Mouse (Mus musculus): ENCODE results near the gene Rora.

Gene Rora

GRCm38 (mm10) chr9:68835037-68835649, 181.6 kb downstream of the Rora start:
- no peaks in the 10 kb centered on the region for H3K36me3 ChIP-seq (ENCODE audit: control insufficient read depth, insufficient read depth, low read length, poor library complexity, severe bottlenecking)
- DNase-seq (ENCODE audit: low read depth, low spot score) = no peak
- no peaks in the 10 kb centered on the region for H3K27me3 ChIP-seq (ENCODE audit: control insufficient read depth, insufficient read depth, low read length, poor library complexity, severe bottlenecking)

DNA sequence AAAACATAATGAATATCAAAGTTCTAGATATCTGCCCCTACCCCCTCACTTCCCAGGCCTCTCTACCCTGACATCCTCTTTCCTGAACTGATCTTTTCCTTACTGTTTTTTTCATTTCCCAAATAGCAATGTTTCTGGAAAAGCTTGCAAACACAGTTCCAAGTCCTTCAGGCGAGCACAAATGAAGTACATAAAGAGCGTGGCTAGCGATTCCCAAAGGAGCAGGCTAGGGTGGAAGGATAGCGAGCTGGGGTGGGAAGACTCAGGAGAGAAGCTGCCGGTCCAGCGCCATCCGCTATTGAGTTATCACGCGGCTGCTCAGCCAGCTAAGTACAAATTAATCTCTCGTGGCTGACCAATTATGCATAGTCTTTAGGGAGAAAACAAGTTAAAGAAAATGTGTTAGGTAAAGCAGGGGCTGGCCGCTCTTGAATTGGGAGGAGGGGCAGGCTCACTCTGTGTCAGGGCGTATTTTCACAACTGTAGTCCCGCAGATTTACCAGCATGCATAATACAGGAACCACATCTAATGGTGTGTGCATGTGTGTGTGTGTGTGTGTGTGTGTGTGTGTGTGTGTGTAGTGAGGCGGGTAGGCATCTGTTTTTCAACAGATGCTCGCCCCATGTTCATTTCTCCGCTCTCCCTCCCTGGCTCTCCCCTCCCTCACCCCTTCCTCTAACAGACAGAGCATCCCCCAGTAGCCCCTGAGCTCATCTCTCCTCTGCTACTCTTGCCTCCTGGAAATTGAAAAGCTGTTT, 188.7 kb downstream of the Rora start:
- no peak for DNase-seq (ENCODE audit: low read depth, low spot score)
- Histone ChIP-seq H3K27me3 (ENCODE audit: control insufficient read depth, insufficient read depth, low read length, poor library complexity, severe bottlenecking) (no peaks in the 10 kb centered on the region), H3K36me3 (ENCODE audit: control insufficient read depth, insufficient read depth, low read length, poor library complexity, severe bottlenecking) (no peaks in the 10 kb centered on the region)

GRCm38 (mm10) chr9:68845556-68845955, 192.0 kb downstream of the Rora start:
- H3K36me3 ChIP-seq (ENCODE audit: control insufficient read depth, insufficient read depth, low read length, poor library complexity, severe bottlenecking) = no peaks in the 10 kb centered on the region
- no peak for DNase-seq (ENCODE audit: low read depth, low spot score)
- H3K27me3 ChIP-seq (ENCODE audit: control insufficient read depth, insufficient read depth, low read length, poor library complexity, severe bottlenecking) = no peaks in the 10 kb centered on the region

GRCm38 (mm10) chr9:68850321-68850720, 196.7 kb downstream of the Rora start:
- DNase-seq (ENCODE audit: low read depth, low spot score) = no peak
- no peaks in the 10 kb centered on the region for H3K27me3 ChIP-seq (ENCODE audit: control insufficient read depth, insufficient read depth, low read length, poor library complexity, severe bottlenecking)
- no peaks in the 10 kb centered on the region for H3K36me3 ChIP-seq (ENCODE audit: control insufficient read depth, insufficient read depth, low read length, poor library complexity, severe bottlenecking)

GRCm38 (mm10) chr9:68852201-68852600, 198.6 kb downstream of the Rora start:
- no peak for DNase-seq (ENCODE audit: low read depth, low spot score)
- H3K27me3 ChIP-seq (ENCODE audit: control insufficient read depth, insufficient read depth, low read length, poor library complexity, severe bottlenecking) = no peaks in the 10 kb centered on the region

DNA sequence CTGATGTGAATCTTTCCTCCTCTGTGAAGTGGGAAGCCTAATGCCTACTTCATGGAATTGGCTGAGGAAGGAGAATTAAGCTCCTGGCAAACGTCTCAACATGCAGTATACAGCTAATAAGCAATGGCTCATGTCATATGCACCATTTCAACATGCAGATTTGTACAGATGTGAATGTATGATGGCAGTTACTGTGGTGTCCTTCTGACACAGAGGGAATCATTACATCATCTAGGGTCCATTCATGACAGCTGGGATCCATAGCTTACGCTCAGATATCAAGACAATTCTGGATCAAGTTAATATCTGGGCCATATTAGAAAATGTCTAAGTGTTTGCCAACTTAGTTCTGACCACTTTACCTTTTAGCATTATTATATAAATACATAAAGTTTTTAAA, 199.3 kb downstream of the Rora start:
- no peak for DNase-seq (ENCODE audit: low read depth, low spot score)
- no peaks in the 10 kb centered on the region for H3K27me3 ChIP-seq (ENCODE audit: control insufficient read depth, insufficient read depth, low read length, poor library complexity, severe bottlenecking)
- H3K36me3 ChIP-seq (ENCODE audit: control insufficient read depth, insufficient read depth, low read length, poor library complexity, severe bottlenecking) = no peaks in the 10 kb centered on the region

More at GRCm38 (mm10) chr9:68852201-68852600, 198.6 kb downstream of the Rora start:
- H3K36me3 ChIP-seq (ENCODE audit: control insufficient read depth, insufficient read depth, low read length, poor library complexity, severe bottlenecking) = no peaks in the 10 kb centered on the region

GRCm38 (mm10) chr9:68859500-68859899, 205.9 kb downstream of the Rora start:
- DNase-seq (ENCODE audit: low read depth, low spot score) = no peak
- Histone ChIP-seq H3K36me3 (ENCODE audit: control insufficient read depth, insufficient read depth, low read length, poor library complexity, severe bottlenecking) (no peaks in the 10 kb centered on the region), H3K27me3 (ENCODE audit: control insufficient read depth, insufficient read depth, low read length, poor library complexity, severe bottlenecking) (no peaks in the 10 kb centered on the region)

DNA sequence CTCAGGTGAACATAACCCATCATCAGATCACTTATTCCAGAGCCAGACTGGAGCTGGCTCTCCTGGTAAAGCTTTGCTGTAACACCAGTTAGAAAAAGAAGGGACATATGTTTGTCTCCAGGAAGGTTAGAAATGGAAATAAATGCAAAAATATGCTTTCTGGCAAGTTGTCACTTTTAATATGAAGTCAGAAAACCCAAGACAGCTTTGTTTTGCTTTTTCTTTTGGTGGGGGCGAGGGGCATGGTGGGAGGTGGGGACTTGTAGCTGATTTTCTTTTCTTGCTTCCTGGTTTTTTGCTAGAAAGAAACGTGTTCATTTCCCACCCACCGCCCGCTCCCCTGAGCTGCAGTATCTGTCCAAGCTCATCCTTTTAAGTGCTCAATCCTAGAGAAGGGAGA, 212.7 kb downstream of the Rora start:
- DNase-seq (ENCODE audit: low read depth, low spot score) = no peak
- Histone ChIP-seq H3K36me3 (ENCODE audit: control insufficient read depth, insufficient read depth, low read length, poor library complexity, severe bottlenecking) (no peaks in the 10 kb centered on the region), H3K27me3 (ENCODE audit: control insufficient read depth, insufficient read depth, low read length, poor library complexity, severe bottlenecking) (no peaks in the 10 kb centered on the region; the same call in 1 of the 2 replicates)

GRCm38 (mm10) chr9:68873838-68874237, 220.3 kb downstream of the Rora start:
- H3K27me3 ChIP-seq (ENCODE audit: control insufficient read depth, insufficient read depth, low read length, poor library complexity, severe bottlenecking) = no peaks in the 10 kb centered on the region; the same call in 1 of the 2 replicates
- DNase-seq (ENCODE audit: low read depth, low spot score) = no peak
- no peaks in the 10 kb centered on the region for H3K36me3 ChIP-seq (ENCODE audit: control insufficient read depth, insufficient read depth, low read length, poor library complexity, severe bottlenecking)

GRCm38 (mm10) chr9:68874544-68874943, 221.0 kb downstream of the Rora start:
- Histone ChIP-seq H3K36me3 (ENCODE audit: control insufficient read depth, insufficient read depth, low read length, poor library complexity, severe bottlenecking) (no peaks in the 10 kb centered on the region), H3K27me3 (ENCODE audit: control insufficient read depth, insufficient read depth, low read length, poor library complexity, severe bottlenecking) (no peaks in the 10 kb centered on the region)
- no peak for DNase-seq (ENCODE audit: low read depth, low spot score)

DNA sequence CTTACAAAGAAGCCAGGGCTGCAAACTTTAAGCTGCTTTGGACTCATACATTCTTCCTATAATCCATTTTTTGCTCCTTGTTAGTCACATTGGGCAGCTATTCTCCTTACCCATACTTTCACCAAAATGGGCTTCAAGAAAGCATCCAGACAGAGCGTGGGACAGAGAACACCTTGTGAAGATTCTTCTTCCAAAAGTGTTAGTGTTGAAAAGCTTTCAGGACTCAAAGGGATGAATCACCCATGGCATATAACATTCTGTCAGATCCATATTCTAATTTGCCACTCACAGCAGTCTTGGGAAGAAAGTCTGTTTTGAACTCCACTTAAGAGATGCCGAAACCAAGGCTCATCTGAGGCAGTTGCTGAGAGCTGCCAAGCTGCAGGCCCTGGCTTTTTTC, 222.2 kb downstream of the Rora start:
- no peaks in the 10 kb centered on the region for H3K27me3 ChIP-seq (ENCODE audit: control insufficient read depth, insufficient read depth, low read length, poor library complexity, severe bottlenecking)
- no peaks in the 10 kb centered on the region for H3K36me3 ChIP-seq (ENCODE audit: control insufficient read depth, insufficient read depth, low read length, poor library complexity, severe bottlenecking)
- DNase-seq (ENCODE audit: low read depth, low spot score) = no peak

DNA sequence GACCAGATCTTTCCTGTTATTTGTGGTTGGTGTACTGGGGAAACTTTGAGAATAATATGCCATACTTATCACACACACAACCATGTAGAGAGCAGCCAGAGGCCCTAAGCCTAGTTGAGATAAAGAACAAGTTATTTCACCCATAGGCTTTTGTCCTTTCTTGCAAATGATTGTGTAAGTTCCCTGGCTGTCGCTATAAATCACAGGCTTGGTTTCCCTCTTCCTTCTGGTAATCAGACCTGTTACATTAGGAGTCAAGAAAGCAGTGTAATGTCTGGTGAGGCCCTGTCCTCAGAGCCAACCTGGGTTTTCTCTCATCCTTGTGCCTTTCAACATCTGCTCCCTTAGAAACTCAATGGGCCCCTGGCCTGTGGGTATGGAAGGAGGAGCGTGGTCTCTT, 222.7 kb downstream of the Rora start:
- no peaks in the 10 kb centered on the region for H3K36me3 ChIP-seq (ENCODE audit: control insufficient read depth, insufficient read depth, low read length, poor library complexity, severe bottlenecking)
- H3K27me3 ChIP-seq (ENCODE audit: control insufficient read depth, insufficient read depth, low read length, poor library complexity, severe bottlenecking) = no peaks in the 10 kb centered on the region
- no peak for DNase-seq (ENCODE audit: low read depth, low spot score)

- Histone ChIP-seq H3K27me3 (ENCODE audit: control insufficient read depth, insufficient read depth, low read length, poor library complexity, severe bottlenecking) (no peaks in the 10 kb centered on the region), H3K36me3 (ENCODE audit: control insufficient read depth, insufficient read depth, low read length, poor library complexity, severe bottlenecking) (no peaks in the 10 kb centered on the region)
- no peak for DNase-seq (ENCODE audit: low read depth, low spot score)
These were observed 228.3 kb downstream of the Rora start for GRCm38 (mm10) chr9:68881896-68882295.

DNA sequence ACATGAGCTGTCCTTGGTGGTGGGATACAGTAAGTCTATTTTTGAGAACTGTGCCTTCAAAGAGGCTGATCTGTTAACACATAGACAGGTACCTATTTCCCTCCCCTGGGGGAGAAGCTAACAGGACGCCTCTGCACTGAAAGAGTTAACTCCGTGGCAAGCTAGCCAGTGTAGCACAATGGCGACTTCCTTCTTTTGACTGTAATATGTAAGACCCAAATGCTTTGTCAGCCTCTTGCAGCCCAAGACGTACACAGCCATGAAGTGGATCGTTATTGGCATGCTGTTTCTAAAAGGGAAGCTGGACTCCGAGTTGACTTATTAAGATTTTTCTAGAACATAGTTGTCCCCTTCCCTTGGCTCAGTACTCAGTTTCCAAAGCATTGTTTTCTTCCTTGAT, 229.4 kb downstream of the Rora start:
- DNase-seq (ENCODE audit: low read depth, low spot score) = peak; percentile 33
- H3K36me3 ChIP-seq (ENCODE audit: control insufficient read depth, insufficient read depth, low read length, poor library complexity, severe bottlenecking) = no peaks in the 10 kb centered on the region
- no peaks in the 10 kb centered on the region for H3K27me3 ChIP-seq (ENCODE audit: control insufficient read depth, insufficient read depth, low read length, poor library complexity, severe bottlenecking)

- Histone ChIP-seq H3K36me3 (ENCODE audit: control insufficient read depth, insufficient read depth, low read length, poor library complexity, severe bottlenecking) (no peaks in the 10 kb centered on the region), H3K27me3 (ENCODE audit: control insufficient read depth, insufficient read depth, low read length, poor library complexity, severe bottlenecking) (no peaks in the 10 kb centered on the region)
- no peak for DNase-seq (ENCODE audit: low read depth, low spot score)
These were observed 230.1 kb downstream of the Rora start for GRCm38 (mm10) chr9:68883687-68884086.

Measured in splenic B cell, adult 2 months (primary cell).